Mouse (Mus musculus): ENCODE data around the gene Ptgir.
A peak's percentile ranks its signal among the peaks of the same experiment; 100 is the strongest.

Gene Ptgir

GRCm38 (mm10) chr7:16916342-16917265 lies 10.3 kb downstream of the Ptgir start:
- DNase-seq (ENCODE audit: low spot score), result peak; percentile 64

- DNase-seq (ENCODE audit: low spot score), result no peak
Observed at GRCm38 (mm10) chr7:16917447-16917846, 11.2 kb downstream of the Ptgir start.

GRCm38 (mm10) chr7:16918014-16918413 lies 11.7 kb downstream of the Ptgir start:
- no peak for DNase-seq (ENCODE audit: low spot score)

GRCm38 (mm10) chr7:16918670-16919069 lies 12.4 kb downstream of the Ptgir start:
- DNase-seq (ENCODE audit: low spot score), result peak; percentile 40

GRCm38 (mm10) chr7:16919395-16920149 lies 13.3 kb downstream of the Ptgir start:
- DNase-seq (ENCODE audit: low spot score), result peak; percentile 65

GRCm38 (mm10) chr7:16920150-16920579 lies 13.9 kb downstream of the Ptgir start:
- DNase-seq (ENCODE audit: low spot score), result no peak

GRCm38 (mm10) chr7:16920818-16921791 lies 14.8 kb downstream of the Ptgir start:
- peak; percentile 48 for DNase-seq (ENCODE audit: low spot score)

- DNase-seq (ENCODE audit: low spot score), result no peak
Observed at GRCm38 (mm10) chr7:16921881-16922335, 15.6 kb downstream of the Ptgir start.

- DNase-seq (ENCODE audit: low spot score), result peak; percentile 39
Observed at GRCm38 (mm10) chr7:16922360-16922973, 16.2 kb downstream of the Ptgir start.

GRCm38 (mm10) chr7:16923283-16924036 lies 17.2 kb downstream of the Ptgir start:
- DNase-seq (ENCODE audit: low spot score), result no peak

GRCm38 (mm10) chr7:16924037-16924834 lies 17.9 kb downstream of the Ptgir start, which contains the start of gene Calm3:
Gene Calm3 (minus strand): TSS chr7:16924114.
- DNase-seq (ENCODE audit: low spot score), result peak; percentile 99

- DNase-seq (ENCODE audit: low spot score), result no peak
Observed at GRCm38 (mm10) chr7:16928341-16928740, 22.1 kb downstream of the Ptgir start.

GRCm38 (mm10) chr7:16930850-16931249 lies 24.6 kb downstream of the Ptgir start:
- DNase-seq (ENCODE audit: low spot score), result peak; percentile 72

- peak; percentile 84 for DNase-seq (ENCODE audit: low spot score)
Observed at GRCm38 (mm10) chr7:16931968-16932627, 25.8 kb downstream of the Ptgir start.

GRCm38 (mm10) chr7:16932704-16933577 lies 26.7 kb downstream of the Ptgir start:
- peak; percentile 60 for DNase-seq (ENCODE audit: low spot score)

GRCm38 (mm10) chr7:16937312-16937711 lies 31.0 kb downstream of the Ptgir start:
- no peak for DNase-seq (ENCODE audit: low spot score)

- peak; percentile 27 for DNase-seq (ENCODE audit: low spot score)
Observed at GRCm38 (mm10) chr7:16938117-16938791, 32.0 kb downstream of the Ptgir start.

Data from MN1 (cell line).